Mouse (Mus musculus) liver, embryonic 14.5 days (tissue): ENCODE measurements at regions not wholly inside any gene's neighbourhood (a gene's known extent, or its start where the extent isn't known, plus 50 kb on each side); places are given as distances from the start of the nearest gene placed in this dataset.

Experiments
- CTCF ChIP-seq: IDR thresholded peaks from 2 replicates; pipeline ENCODE4 v1.5.1; 2016; ENCODE audit warnings: antibody characterized with exemption, low read depth, control low read depth
- EP300 ChIP-seq: IDR thresholded peaks from 2 replicates; pipeline ENCODE4 v1.6.1; 2016; ENCODE audit warnings: antibody characterized with exemption, low read depth

DNA sequence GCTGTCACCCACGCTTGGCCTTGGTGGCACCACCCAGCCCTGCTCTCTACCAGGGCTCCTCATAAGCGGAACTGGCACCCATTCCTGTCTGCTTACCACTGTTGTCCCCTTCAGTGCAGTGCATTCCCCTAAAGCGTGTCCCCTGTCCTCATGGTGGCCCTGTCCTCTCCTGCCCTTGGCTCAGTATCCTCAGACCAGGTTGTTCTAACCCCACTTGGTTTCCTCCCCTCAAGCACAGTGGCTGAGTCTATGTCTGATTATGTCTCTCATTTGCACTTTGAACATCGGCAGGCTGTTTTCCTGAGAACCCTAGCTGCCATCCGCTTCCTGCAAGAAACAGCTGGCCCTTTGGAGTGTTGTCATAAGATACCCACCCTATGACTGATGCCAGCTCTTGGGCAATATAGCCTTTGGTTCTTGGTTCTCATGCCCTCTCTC is 130.5 kb downstream of the Ndufa10 start:
- TF ChIP-seq CTCF = no peak
- no peak for TF ChIP-seq EP300
